Mouse (Mus musculus) lung, adult 2 months (tissue): ENCODE data around the gene Mthfr.

Source experiments
- CTCF ChIP-seq: fragments of 200-500 bp; IDR thresholded peaks from 2 replicates; pipeline ENCODE4 v1.5.1; 2011; ENCODE audit warnings: mild to moderate bottlenecking, low read length, control low read depth; ENCODE audit not compliant: insufficient read depth
- POLR2A ChIP-seq: fragments of 200-500 bp; IDR thresholded peaks from 2 replicates; pipeline ENCODE4 v1.6.1; 2011; ENCODE audit warnings: low read depth, mild to moderate bottlenecking, control low read depth, low read length, borderline replicate concordance; ENCODE audit errors: extremely low read depth

DNA sequence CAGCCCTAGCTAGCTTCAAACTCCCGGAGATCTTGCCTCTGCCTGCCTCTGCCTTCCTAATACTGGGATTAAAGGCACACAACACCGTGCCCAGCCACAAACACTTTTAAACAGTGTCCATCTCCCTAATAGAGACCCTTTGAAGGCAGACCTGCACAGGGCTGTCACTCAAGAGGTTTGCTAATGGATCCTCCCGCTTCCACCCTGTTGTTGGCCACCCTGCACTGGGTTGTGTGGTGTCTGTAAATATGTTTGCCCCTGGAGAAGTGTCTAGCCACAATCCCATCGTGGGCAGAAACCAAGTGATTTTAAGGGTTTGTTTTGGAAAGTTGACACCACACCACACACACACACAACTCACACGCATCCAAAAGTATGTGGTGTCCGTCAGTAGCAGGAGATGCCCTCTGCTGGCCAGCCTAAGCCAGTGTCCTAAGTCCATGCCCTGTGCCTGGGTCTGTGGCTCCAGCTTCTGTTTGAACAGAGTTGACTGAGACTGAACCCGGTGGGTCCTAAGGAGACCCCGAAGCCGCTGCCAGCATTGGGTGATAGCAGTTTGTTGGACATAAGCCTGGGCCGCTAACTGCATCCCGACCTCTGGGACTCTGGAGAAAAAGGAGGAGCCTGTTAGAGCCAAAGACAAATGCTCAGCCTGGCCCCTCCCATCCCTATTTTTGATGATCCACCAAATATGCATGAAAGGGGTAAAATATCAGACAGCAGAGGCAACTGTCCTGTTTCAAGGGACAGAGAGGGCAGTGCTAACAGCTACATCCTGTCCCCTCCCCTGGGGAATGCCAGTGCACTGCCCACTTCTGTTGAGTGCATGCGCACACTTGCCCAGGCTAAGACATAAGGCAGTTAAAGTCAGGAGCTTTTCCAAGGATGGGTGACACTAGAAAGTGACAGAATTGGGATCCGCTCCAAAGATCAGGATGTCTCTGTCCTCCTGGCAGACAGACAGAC is 21.5 kb downstream of the Mthfr start:
- TF ChIP-seq CTCF (peak; percentile 91), POLR2A (no peak)
